Mouse (Mus musculus) effector memory CD4-positive, alpha-beta T cell, adult 7 months (primary cell): ENCODE data around the gene 1810046K07Rik. TPM values are rescaled to one million over a fixed set of nuclear protein-coding genes. Genes with fewer than 3 reads are reported as not detected.

ENCODE experiments used
- polyA plus RNA-seq: library from polyadenylated mRNA; unstranded; fragments of 100-300 nt; shearing (Covaris generic); gene quantifications from one replicate; pipeline ENCODE4 v1.2.1, GENCODE M21; 2017

The 1810046K07Rik gene
- polyA plus RNA-seq, result not detected

GRCm38 (mm10) chr9:51328731-51329130, at the start of gene 1810046K07Rik:
TSS of gene 1810046K07Rik (minus strand) at chr9:51328917.

GRCm38 (mm10) chr9:51278500-51279381, 50.0 kb downstream of the 1810046K07Rik start, which contains the start of gene Colca2:
TSS of gene Colca2 (minus strand) at chr9:51278569.

Other genes starting within 250 kb of the 1810046K07Rik start
- not detected for gene 4833427G06Rik, start 226.8 kb downstream of the 1810046K07Rik start, polyA plus RNA-seq
- 0.05 TPM for gene Gm32742, start 163.4 kb downstream of the 1810046K07Rik start, polyA plus RNA-seq
- gene Pou2af1, start 115.2 kb downstream of the 1810046K07Rik start, polyA plus RNA-seq, result 9.9 TPM
- gene Colca2, start 50.3 kb downstream of the 1810046K07Rik start, polyA plus RNA-seq, result 0.40 TPM